Mouse (Mus musculus): ENCODE data around the gene Tcf3. TPM values are rescaled to one million over a fixed set of nuclear protein-coding genes. Genes with fewer than 3 reads are reported as not detected.

Tcf3 gene
- total RNA-seq, 2 experiments from 2014 or later = 36.1 to 42.9 TPM

DNA sequence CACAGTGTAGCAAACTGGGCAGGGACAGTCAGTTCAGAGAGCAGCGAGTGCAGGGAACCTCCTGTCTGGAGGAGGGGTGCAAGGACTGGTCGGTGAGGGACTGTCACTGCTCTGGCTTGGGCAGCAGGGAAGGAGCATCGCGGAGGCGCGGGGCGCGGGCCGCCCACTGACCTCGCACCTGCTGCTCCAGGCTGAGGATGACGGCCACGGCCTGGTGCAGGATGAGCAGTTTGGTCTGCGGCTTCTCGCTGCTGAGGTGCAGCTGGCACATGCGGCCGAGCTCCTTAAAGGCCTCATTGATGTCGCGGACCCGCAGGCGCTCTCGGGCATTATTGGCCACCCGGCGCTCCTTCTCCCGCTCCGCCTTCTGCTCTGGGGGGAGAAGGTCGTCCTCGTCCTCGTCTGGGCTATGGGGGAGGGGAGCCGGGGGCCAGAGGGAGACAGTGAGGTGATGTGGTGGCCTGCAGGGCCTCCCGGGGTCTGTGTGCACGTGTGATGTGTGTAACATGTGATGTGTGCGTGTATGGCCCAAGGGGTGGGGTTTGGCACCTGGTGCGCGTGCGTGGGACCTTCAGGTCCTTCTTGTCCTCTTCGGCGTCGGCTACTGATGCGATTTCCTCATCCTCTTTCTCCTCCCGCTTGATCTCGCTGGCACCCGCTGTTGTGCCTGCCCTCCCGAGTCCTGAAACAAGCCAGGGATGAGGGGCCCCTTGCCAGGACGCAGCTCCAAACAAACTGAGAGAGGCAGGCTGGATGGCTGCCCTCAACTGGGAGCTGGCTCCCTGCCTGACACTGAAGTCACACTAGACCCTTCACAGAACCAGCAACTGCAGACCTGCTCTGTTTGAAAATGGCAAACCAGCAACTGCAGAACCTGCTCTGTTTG is 20.5 kb downstream of the Tcf3 start:
- DNase-seq (ENCODE audit: low spot score in 2 of 2) = peak; percentile 85 to 89

DNA sequence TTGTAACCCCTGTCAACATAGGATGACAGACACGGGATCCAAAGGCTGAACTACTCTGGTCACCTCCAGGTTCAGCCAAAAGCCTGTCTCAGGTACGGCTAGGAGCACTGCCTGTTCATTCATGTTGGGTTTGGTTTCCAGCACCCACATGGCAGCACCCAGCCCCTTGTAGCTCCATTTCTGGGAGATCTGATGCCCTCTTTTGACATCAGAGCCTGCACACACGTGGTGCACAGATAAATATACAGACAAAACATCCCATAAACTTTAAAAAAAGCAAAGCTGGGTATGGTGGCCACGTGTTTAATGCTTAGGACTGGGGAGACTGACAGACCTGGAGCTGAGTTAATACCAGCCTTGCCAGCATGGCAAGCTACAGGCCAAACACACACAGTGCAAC is 25.5 kb downstream of the Tcf3 start:
- no peak for DNase-seq (ENCODE audit: low spot score in 2 of 2)

DNA sequence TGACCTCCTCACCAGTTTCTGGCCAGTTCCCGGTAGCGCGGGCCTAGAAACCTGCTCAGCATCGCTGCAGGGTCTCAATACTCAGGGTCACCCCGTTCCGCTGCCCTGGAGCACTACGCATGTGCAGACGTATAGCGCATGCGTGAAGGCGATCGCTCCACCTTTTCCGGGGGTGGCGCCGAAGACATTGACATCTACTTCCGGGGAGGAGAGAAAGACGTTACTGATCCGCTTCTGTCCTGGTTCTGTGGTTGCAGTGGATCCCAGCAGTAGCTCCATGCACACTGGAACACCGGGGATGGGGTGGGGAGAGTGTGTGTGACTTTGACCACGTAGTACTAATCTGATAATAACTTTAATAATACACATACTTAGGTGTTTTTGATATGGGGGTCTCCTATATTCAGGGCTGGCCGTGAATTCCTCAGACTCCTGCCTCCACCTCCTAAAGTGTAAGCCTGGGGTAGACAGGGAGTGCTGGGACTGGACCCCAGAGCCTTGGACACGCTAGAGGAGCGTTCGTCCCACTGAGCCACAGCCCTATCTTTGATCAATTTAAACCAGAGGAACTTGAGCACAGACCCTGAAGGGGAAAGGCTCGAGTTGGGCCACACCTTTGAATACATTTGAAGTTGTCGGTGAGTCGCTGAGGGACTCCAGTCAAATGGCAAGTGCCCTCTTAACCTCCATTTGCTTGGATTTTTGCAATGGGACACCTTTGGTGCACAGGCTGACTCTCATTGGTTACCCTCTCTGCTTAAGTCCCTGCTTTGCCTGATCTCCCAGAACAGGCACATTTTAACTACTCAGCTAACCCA is 26.6 kb downstream of the Tcf3 start, which contains the start of gene Uqcr11:
Gene Uqcr11, minus strand, starts transcription at position 147 of the 818 bp plus-strand sequence.
- peak; percentile 88 to 93 for DNase-seq (ENCODE audit: low spot score in 2 of 2)

DNA sequence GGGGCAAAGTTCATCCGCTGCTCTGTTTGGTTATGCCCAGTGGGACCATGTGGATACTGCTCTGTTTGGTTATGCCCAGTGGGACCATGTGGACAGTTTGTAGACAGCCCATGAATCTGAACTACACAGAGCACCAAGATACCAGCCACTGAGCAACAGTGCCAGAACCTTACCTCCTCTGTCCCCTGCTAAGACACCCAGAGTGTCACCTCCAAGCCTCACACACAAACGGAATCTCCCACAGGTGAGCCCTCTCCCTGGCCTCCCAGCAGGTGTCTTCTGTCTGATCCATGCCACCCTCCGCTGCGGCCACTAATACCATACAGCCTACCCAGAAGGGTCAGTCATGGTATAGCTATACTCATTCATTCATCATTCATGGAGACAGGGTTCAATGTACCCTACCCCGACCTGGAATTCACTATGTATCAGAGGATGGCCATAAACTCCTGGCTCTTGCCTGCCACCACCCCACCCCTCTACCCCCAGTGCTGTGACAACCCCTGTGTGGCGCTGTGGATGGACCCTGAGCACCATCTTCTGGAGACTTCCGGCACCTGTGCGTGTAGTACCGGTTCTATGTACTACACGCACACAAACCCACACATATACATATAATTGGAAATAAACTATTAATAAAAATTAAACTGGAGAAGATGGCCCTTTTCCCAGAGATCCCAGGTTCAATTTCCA is 27.8 kb downstream of the Tcf3 start:
- no peak for DNase-seq (ENCODE audit: low spot score in 2 of 2)

DNA sequence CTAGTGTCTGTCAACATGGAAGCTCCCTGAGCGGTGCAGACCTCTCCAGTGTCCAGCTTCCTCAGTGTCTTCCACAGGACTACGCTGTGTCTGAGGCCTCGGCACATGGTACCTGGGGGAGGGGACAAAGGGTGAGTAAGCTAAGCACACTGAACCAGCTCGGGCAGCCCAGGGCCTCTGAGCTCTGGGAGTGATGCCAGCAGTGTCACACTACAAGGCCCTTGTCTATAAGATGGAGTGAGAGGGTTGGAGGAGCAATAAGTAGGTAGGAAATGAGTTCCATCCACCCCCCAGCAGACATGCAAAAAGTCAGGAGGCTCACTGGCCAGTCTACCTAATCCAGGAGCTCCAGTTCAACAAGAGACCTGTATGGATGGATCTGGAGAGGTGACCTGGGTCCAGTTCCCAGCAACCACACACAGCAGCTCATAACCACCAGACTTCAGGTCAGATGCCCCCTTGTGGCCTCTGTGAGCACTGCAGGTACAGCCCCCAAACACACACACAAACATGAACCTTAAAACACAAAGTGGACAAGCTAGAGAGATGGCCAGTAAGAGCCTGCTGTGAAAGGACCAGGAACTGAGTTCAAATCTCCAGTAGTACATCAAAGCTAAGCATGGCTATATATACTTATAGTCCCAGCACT is 30.3 kb downstream of the Tcf3 start:
- DNase-seq (ENCODE audit: low spot score in 2 of 2) = no peak

DNA sequence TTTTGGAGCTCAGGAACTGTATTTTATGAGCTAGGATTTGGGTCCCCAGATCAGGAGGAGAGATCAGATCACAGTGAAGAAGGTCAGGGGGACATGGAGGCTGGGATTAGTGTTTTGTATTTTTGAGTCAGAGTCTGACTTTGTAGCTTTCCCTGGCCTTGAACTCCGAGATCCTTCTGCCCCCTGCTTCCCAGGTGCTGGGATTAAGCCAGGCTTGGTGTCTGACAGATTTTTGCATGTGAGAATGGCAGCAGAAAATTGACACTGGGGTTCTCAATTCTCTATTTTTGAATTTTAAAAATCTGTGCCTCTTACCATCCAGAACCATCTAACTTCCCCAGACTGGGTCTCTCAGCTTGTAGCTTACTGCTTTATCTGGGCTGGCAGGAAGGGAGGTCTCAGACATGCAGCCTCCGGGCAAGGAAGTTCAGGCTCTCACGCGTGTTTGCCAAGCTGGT is 32.7 kb downstream of the Tcf3 start:
- no peak for DNase-seq (ENCODE audit: low spot score in 2 of 2)

DNA sequence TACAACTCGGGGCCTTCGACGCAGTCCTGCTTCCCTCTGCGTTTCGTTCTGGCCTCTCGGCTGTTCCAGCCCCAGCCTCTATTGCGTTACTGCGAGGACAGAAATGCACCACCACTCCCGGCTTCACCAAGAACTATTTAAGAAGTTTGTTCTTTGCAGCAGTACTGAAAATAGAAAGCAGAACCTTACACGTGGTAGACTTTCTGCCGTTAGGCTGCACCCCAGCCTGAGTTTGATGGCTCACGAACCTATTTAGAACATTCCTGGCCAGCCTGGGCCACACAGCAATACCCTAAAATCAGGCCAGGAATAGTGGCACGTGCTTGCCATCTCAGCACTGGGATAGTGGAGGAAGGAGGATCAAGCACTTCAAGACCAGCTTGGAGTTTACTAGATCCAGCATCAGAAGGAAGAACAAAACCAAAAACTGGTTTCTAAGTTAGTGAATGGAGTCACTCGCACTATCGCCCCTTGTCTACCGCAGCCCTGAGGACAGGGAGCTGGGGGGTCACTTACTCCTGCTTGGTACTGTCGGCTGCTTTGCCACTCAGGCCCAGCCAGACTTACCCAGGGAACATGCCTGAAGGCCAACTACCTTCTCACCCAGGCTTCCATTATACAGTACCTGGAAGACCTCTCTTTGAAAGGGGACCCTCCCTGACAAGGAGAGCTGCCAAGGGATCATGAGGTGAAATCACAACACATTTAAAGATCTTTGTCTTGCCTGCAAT is 33.3 kb downstream of the Tcf3 start:
- no peak for DNase-seq (ENCODE audit: low spot score in 2 of 2)

DNA sequence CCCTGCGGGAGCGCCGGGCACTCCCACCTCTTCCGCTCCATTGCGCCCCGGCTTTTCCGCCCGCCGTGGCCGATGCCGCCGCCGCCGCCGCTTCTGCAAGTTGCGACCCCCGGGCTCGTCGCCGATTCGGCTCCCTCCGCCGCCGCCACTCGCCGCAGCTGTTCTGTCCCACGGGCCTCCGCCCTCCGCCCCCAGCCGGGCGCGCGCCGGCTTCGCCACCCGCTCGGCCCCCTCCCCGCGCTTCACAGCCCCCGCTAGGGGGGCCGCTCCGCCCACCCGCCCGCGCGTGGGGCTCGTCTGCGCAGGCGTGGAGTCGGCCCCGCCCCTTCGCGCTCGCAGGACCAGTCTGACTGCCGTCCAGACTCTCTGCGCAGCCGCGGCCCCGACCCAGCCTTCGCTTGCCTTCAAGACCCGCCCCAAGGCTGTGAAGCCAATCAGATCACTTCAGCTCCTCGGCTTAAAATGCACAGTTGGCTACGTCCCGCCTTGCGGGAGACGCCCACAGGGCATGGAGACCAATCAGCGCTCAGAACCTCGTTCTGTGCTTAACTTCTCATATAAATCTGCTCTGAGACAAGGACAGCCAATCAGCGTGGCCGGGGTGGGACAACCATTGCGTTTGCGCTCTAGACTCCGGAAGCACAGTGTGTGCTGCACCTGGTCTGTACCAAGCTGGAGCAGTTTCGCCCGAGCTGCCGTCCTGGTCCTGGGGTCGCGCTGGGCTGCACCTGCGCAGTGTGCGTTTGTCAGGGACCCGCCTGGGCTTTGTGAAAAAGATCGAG is 34.1 kb downstream of the Tcf3 start, which contains the start of gene Mbd3:
Gene Mbd3, minus strand, starts transcription at position 360 of the 782 bp plus-strand sequence.
- peak; percentile 98 to 100 for DNase-seq (ENCODE audit: low spot score in 2 of 2)

DNA sequence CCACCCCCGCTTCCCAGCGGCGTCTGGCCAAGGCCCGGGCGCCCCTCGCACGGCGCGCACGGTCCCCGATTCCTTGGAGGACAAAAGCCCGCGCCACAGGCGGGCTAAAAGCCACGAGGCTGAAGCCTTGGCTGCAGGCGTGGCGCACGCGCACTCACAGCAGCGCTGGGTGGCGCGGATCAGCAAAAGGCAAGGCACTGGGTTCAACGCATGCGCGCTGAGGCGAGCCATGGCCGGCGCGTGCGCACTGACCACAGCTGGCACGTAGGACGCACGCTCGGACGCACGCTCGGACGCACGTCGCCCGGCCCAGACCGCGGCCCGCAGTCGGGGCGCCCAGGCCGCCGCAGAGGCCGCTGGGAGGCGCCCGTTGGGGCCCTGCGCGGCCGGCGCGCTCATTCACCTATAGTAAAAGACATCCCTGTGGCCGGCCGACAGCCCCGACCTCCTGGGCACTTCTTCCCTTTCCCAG is 34.7 kb downstream of the Tcf3 start:
- peak; percentile 97 to 98 for DNase-seq (ENCODE audit: low spot score in 2 of 2)

DNA sequence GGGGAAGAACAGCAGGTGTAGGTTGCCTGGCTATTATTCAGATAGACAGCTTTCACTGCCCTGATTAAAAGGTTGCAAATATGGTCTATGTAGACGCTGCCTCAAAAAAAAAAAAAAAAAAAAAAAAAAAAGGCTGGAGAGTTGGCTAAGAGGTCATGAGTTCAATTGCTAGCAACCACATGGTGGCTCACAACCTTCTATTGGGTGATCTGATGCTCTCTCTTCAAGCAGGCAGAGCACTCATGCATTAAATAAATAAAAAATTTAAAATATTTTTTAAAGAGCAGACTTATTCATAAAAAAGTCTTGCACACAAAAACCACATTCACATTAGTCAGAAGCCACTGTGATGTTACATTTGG is 35.3 kb downstream of the Tcf3 start:
- DNase-seq (ENCODE audit: low spot score in 2 of 2) = no peak

DNA sequence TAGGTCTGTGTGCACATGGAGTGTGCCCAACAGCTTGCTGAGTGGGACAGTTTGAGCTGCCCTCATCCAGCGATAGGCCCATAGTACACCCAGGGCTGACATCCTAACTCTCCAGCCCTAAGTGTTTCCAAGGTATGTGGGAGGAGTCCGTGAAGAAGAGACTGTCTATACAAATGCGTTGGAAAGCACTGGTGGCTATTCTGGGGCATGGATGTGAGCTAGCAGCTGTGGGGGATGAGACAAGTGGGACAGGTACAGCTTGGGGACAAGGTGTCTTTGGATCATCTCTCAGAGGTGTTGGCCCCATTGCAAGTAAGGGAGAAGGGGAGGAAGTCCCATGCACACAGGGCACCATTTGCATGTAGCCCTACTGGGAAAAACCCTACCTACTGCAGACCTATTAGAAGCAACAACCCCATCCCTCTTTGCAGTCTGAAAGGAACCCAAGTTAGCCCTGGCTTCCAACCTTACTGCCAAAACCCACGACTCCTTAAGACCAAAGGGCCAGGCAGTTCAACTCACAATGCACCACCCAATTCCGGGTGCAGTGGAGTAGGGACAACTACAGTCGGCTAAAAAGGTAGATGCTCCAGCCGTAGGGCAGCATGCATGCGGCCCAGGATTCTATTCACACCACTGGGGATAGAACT is 35.8 kb downstream of the Tcf3 start:
- no peak for DNase-seq (ENCODE audit: low spot score in 2 of 2)

DNA sequence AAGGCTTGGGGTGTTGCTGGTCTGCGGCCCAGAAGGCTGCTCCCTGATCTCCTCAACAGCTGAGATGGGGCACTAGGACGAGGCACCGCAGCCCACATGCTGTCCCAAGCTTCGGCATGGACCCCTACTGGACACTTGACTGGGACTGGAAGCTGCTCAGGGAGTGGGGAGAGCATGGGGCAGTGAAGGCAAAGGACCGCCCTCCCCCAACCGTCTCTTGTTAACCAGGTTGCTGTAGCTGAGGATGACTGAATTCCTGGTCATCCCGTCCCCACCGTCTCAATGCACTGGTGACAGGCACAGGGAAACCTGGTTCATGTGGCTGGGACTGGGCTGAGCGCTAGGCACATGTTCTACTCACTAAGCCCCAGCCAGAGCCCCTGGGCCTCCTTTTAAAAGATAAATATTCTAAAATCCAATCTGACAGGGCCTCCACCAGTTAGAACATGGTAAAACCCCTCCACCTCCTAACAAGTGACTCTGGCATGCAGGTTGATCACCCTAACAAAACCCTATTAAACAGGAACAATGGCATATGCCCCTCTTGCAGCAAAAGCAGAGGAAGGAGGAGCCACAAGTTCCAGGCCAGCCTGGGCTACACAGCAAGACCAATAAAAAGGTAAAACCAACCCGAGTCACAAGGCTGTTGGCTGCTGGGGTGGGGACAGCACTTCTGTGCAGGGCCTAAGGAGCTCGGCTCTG is 36.5 kb downstream of the Tcf3 start:
- no peak for DNase-seq (ENCODE audit: low spot score in 2 of 2)

DNA sequence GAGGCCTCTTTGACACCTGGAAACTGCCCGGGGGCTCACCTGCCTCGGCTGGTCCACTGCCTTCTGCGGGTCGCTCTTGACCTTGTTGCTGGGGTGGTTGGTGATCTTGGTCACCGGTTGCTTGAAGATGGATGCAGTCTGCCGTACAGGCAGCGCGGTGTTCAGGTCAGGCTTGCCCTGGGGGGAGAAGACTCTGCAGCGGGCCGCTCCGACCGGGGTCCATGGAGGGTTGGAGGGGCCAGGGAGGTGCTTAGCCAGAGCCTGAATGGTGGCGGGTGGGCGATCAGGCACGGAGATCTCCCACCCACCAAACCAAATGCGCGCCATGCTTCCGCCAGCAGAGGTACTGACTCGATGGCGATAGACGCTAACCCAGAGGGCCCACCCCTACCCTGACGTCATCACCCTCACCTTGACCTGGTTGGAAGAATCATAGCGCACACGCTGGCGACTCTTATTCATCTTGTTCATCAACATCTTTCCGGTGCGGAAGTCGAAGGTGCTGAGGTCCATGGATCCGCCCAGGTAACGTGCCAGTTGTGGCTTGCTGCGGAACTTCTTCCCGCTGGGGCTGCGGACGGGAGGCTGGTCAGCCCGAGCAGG is 38.3 kb downstream of the Tcf3 start:
- no peak for DNase-seq (ENCODE audit: low spot score in 2 of 2)

DNA sequence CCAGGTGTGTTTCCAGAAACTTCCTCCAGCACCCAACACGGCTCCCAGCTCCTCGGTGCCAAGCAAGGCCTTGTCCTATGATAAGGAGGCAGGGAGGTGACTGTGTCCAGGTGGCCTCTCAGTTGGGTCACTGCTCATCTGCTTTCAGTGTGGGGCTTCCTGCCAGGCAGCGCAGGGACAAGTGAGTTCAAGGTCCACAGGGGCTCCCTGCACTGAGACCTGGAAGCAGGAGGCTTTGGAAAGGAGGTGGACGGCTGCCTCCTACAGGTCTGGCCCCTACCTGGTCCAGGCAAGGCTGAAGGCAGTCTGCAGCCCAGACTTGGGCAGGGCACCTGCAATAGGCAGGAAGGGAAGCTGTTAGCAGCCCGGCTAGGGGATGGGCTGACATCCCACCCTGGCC is 40.8 kb downstream of the Tcf3 start:
- no peak for DNase-seq (ENCODE audit: low spot score in 2 of 2)

DNA sequence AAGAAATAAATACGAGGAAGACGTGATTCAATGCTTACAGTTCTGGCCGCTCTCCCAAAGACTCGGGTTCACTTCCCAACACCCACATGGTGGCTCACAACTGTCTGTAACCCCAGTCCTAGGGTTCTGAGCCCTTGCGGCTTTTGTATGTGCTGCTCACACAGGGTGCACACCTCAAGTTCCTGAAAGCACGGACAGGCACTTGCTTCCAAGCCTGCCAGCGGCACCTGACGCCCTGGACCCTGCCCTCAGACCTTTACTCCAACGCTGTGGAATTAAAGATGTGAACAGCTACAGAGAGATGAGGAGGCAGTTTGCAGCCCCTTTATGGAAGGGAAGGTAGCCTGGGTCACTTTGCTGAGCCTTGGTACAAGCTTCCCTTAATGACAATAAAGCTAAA is 42.8 kb downstream of the Tcf3 start:
- no peak for DNase-seq (ENCODE audit: low spot score in 2 of 2)

DNA sequence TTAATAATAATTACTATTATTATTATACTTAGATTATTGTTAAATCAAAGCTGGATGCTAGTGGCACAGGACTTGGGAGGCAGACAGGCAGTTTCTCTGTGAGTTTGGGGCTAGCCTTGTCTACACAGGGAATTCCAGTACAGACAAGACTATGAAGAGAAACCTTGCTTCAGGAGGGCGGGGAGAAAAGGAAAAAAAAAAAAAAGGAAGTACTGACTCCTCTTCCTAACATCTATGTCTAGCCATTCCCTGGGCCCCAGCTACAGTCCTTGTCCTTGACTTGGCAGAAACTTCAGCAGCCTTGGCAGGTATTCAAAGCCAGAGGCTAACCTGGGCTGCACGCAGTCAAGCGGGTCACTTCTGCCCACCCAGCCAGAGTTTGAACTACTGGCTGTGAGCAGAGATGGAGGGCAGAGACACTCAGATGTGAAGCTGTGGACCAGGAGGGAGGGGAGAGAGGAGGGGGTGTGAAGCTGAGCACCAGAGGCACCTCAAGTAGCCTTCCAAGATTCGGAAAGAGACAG is 44.2 kb downstream of the Tcf3 start:
- no peak for DNase-seq (ENCODE audit: low spot score in 2 of 2)

DNA sequence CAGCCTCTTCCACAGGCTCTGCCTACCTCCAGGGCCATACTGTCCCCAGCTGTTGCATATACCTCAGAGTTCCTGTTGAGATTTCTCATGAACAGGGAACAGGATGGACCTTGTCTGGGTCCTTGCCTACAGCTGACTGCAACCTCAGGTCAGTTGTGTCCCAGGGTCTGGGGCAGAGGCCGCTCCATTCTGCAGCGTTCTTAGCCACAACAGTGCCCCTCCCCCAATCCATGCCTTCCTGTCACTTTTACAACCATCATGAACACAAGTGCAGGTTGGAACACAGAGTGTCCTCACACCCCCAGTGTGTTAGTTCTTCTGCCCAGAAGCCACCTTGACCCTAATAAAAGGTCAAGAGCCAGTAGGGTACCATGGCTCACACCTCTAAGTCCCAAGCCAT is 44.7 kb downstream of the Tcf3 start:
- no peak for DNase-seq (ENCODE audit: low spot score in 2 of 2)

All from layer of hippocampus, postnatal 10 days (tissue).